Mouse (Mus musculus): ENCODE measurements around the gene Pnpla7. TPM values are rescaled to one million over a fixed set of nuclear protein-coding genes. Genes with fewer than 3 reads are reported as not detected.

The Pnpla7 gene
- total RNA-seq, 4 experiments from 2014 or later: 20.9 to 40.0 (median 37.1) TPM

DNA sequence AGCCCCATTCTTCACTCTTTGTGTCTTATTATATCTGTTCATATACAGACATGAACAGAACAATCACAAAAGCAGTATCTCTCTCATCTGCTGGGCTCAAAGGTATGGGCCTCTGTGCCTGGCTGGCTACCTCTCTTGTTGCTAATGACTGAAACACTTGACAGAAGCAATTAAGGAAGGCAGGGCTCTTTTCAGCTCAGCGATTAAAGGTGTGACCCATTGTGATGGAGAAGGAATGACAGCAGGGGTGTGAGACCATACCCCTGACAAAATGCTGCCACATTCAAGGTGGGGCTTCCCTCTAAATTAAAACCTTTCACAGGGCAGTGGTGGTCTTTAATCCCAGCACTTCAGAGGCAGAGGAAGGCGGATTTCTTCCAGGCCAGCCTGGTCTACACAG lies 11.9 kb downstream of the Pnpla7 start:
- DNase-seq (ENCODE audit: low spot score in 2 of 2): no peak

DNA sequence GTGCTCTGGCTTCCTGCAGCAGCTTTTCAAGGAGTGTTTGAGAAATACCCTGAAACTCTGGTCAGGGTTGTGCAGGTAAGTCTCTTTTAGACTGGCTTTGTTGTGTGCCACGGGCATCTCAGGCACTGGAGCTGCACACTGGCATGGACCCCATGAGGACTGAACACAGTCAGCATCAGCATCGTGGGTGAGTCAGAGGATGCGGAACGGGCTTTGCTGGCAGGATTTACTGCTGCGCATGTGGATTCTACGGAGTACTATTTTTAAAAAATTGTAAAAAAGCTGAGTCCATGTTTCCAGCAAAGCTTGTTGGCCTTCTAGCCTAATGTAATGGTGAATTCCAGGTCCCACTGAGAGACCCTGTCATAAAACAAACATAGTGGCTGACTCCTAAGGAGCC lies 19.5 kb downstream of the Pnpla7 start:
- peak in 1 of 2 experiments; percentile 51 for DNase-seq (ENCODE audit: low spot score in 2 of 2)

- DNase-seq (ENCODE audit: low spot score in 2 of 2): no peak
These were observed 20.6 kb downstream of the Pnpla7 start for GRCm38 (mm10) chr2:24996471-24996870.

DNA sequence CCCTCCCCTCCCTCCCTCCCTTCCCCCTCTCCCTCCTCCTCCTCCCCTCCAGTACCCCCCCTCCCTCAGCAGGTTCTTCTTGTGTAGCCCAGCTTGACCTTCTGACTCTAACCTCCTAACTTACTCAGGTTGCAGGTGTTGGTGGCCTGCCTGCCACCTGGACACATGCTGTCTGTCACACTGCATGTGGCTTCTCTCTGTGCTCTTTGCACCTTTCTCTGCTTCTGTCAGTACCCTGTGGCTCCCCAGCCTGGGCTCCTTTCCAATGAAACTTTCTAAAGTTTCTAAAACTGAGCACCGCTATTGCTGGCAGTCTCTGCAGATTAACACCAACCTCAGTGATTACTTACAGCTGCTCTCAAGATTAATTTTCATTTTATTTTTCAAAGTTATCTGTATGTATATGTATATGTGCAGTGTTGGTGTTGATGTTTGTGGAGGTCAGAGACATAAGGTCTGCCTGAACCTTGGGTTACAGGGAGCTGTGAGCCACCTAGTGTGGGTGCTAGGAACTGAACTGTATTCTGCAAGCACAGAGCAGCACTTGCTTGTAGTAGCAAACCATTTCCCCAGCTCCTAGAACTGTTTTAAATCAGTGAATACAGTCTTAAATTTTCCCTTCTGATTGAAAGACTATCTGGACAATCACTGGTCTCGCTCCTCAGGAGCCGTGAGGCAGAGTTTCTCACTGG lies 24.9 kb downstream of the Pnpla7 start:
- no peak for DNase-seq (ENCODE audit: low spot score in 2 of 2)

GRCm38 (mm10) chr2:25003946-25004786 lies 28.3 kb downstream of the Pnpla7 start:
- DNase-seq (ENCODE audit: low spot score in 2 of 2): no peak

- DNase-seq (ENCODE audit: low spot score in 2 of 2): no peak
These were observed 30.9 kb downstream of the Pnpla7 start for GRCm38 (mm10) chr2:25006767-25007166.

- no peak for DNase-seq (ENCODE audit: low spot score in 2 of 2)
These were observed 32.4 kb downstream of the Pnpla7 start for GRCm38 (mm10) chr2:25008250-25008649.

DNA sequence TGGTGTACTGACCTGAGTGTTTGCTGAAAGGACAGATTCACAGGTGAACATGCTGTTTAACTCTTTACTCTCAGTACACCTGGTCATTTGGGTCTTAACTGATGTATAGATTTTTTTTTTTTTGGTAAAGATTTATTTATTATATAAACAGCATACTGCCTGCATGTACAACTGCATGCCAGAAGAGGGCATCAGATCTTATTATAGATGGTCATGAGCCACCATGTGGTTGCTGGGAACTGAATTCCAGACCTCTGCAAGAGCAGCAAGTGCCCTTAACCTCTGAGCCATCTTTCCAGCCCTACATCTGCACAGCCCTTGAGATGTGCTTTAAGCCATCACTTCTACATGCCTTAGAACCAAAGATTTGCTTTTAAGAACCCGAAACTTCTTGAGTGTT lies 46.8 kb downstream of the Pnpla7 start:
- DNase-seq (ENCODE audit: low spot score in 2 of 2): no peak

GRCm38 (mm10) chr2:25025109-25025508 lies 49.3 kb downstream of the Pnpla7 start:
- DNase-seq (ENCODE audit: low spot score in 2 of 2): no peak

GRCm38 (mm10) chr2:25034994-25035393 lies 59.2 kb downstream of the Pnpla7 start:
- DNase-seq (ENCODE audit: low spot score in 2 of 2): no peak

GRCm38 (mm10) chr2:25040089-25040488 lies 64.3 kb downstream of the Pnpla7 start:
- no peak for DNase-seq (ENCODE audit: low spot score in 2 of 2)

- peak; percentile 73 to 74 for DNase-seq (ENCODE audit: low spot score in 2 of 2)
These were observed 75.1 kb downstream of the Pnpla7 start for GRCm38 (mm10) chr2:25050921-25051320.

DNA sequence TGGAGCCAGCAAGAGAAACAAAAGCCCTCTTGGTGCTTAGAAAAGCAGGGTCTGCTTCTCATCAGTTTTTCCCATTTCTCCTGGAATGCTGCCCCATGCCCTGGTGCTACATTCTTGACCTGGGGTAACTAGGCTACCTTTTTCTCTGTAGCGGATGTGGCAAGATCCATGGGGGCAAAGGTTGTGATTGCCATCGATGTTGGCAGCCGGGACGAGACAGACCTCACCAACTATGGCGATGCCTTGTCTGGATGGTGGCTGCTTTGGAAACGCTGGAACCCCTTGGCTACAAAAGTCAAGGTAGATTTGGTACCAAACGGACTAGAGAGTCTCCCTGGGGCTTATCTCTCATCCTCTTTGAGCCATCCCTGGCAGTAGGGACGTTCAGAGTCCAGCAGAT lies 75.6 kb downstream of the Pnpla7 start:
- DNase-seq (ENCODE audit: low spot score in 2 of 2): no peak

GRCm38 (mm10) chr2:25053101-25053500 lies 77.3 kb downstream of the Pnpla7 start:
- DNase-seq (ENCODE audit: low spot score in 2 of 2): no peak

- peak; percentile 81 to 89 for DNase-seq (ENCODE audit: low spot score in 2 of 2)
These were observed 78.6 kb downstream of the Pnpla7 start, which contains the start of gene Nsmf for GRCm38 (mm10) chr2:25054221-25055067. Gene Nsmf, plus strand, starts transcription at chr2:25054355.

DNA sequence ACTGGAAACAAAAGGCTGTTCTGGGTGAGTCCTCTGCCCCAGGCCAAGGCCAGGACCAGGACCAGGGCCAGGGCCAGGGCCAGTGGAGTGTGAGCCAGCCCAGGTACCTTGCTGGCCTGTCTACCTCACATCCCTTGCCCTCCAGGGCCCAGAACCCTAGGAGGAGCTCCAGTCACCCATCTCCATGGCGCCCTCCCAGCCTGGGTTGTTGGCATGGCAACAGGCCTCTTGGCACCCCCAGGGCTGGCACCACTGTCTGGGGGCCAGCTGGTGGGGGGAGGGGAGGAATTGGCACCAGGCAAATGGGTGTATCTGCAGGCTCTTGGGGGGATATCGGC lies 79.2 kb downstream of the Pnpla7 start:
- DNase-seq (ENCODE audit: low spot score in 2 of 2): peak; percentile 83 to 89

GRCm38 (mm10) chr2:25055409-25056155 lies 79.7 kb downstream of the Pnpla7 start:
- peak in 1 of 2 experiments; percentile 30 for DNase-seq (ENCODE audit: low spot score in 2 of 2)

GRCm38 (mm10) chr2:25058926-25059325 lies 83.1 kb downstream of the Pnpla7 start:
- DNase-seq (ENCODE audit: low spot score in 2 of 2): no peak

DNA sequence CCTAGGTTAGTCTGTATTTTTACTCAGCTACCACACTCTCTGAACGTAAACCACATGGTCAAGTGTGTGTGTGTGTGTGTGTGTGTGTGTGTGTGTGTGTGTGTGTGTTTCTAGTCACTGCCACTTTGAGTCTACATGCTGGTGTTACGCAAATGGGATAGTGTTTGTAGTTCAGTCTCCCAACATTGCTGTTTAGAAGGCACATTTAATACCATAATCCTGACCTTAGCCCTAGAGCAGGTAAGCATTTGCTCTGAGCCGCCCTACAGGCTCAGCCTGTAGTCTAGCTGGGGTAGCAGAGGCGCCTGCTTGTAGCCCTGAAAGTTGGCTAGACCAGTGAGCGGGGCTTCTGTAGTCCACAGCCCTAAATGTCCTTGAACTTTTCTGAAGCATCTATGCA lies 87.7 kb downstream of the Pnpla7 start:
- DNase-seq (ENCODE audit: low spot score in 2 of 2): no peak

GRCm38 (mm10) chr2:25064285-25064684 lies 88.5 kb downstream of the Pnpla7 start:
- DNase-seq (ENCODE audit: low spot score in 2 of 2): no peak

- no peak for DNase-seq (ENCODE audit: low spot score in 2 of 2)
These were observed 89.7 kb downstream of the Pnpla7 start for GRCm38 (mm10) chr2:25065537-25065936.

Measured in layer of hippocampus, adult 8-10 months (tissue).